Mouse (Mus musculus) left cerebral cortex, adult 11 months (tissue): ENCODE measurements at regions not wholly inside any gene's neighbourhood (a gene's known extent, or its start where the extent isn't known, plus 50 kb on each side); places are given as distances from the start of the nearest gene placed in this dataset.

Experiments
- DNase-seq: peaks from one replicate; pipeline ENCODE4 v3.0.0; 2022; ENCODE audit warnings: low spot score

DNA sequence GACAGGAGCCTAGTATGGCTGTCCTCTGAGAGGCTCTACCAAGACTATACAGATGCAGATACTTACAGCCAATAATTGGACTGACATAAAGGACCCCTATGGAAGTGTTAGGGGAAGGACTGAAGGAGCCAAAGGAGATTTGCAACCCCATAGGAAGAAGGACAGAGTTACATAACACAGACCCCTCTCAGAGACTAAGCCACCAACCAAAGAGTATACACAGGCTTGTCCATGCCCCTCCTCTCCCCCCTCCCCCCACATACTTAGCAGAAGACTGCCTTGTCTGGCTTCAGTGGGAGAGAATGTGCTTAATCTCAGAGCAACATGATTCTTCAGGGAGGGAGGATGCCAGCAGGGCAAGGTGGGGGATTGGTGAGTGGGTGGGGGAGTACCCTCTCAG, 426.4 kb downstream of the Ttll7 start:
- DNase-seq = no peak

DNA sequence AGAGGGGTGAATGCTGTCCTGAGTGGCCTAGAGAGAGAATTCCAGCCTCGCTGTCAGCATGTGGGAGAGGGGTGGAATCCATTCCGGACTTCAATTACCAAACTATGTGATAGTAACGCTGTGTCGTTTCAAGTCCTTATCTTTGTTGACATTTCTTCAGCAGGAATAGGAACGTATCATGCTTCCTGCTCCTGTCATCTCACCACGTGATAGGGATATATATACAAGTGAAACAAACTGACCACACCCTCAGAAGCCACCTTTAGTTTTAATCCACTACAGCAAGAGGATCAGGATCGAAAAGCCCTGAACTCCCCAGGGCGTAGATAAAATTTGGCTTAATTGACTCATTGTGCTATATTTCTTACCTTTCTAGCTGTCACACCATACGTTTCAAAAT, 431.6 kb downstream of the Ttll7 start:
- no peak for DNase-seq

DNA sequence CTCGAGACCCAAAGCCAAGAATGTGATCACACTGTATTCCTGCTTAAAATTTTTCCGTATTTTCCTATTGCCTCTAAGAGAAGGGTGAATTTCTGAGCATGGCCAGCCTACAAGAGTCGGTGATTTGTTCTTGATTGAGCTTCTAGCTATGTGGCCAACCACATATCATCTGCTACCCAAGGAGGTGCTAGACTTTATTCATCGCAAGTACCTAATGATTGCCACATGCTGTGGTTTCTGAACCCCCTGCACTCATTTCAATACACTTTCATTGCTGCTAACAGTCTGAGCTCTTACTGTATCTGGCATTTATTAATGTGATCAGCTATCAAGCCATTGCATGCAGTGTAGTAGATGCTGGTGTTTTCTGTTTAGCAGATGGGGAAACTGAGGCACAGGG, 432.2 kb downstream of the Ttll7 start:
- DNase-seq = no peak

DNA sequence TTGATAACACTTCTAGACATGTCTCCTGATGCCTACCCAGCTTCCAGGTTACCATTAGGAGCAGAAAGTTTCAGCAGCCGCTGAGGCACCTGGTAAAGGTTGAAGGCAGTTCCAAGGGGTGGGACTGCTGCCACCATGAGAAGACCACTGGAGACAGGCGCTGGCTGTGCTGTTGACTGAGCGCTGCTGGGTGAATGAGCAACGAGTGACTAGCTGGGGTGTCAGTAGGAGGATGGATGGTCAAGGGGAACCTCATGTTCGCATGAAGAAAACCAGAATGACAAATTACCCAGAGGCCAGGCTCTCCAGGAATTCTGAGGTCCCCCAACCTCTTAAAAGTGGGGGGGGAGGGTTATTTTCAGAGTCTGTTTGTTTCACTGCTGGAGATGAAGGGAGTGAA, 433.3 kb downstream of the Ttll7 start:
- no peak for DNase-seq

DNA sequence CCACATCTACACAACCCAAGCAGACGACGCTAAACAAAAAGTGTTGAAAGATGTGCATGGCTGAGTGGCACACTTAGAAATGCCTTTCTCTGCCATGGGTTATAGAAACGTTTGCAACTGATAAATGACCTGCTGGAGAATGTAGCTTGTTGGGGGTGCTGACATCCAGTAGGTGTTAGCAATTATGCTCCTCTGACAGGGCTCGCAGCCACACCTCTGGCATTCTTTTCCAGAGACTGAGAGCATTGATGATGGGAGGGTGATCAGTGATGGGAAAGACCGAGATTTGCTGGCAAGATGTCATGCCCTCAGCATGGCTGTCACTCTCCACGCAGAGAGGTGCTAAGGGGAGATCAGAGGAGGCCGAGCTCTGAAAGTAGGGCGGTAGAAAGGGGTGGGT, 435.3 kb downstream of the Ttll7 start:
- DNase-seq = no peak

DNA sequence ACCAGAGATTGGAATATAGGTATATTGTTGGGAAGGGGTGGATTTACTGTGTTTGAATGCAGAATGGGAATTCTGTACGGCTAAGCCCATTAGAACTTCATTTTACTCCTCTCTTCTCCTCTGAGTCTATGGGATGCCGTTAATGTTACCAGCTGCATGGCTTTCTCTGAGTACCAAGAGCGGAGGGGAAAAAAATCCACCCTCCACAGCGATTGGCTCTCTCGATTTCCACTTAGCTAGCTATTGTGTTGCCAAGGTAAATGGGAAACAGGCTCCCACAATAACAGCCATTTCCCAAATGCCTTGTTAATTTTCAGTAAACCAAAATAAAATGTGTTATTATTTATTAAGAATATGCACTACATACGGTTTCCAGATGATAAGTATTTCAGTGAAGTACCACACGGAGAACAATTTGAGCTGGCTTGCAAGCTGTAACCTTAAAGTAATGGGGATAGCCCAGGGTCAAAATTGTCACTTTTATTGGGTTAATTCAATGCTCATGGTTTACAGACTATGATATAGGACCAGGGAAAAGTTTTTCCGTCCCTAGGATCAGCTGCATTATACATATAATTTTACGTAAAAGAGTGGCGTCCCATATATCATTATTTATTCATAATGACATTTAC, 439.6 kb downstream of the Ttll7 start:
- no peak for DNase-seq

DNA sequence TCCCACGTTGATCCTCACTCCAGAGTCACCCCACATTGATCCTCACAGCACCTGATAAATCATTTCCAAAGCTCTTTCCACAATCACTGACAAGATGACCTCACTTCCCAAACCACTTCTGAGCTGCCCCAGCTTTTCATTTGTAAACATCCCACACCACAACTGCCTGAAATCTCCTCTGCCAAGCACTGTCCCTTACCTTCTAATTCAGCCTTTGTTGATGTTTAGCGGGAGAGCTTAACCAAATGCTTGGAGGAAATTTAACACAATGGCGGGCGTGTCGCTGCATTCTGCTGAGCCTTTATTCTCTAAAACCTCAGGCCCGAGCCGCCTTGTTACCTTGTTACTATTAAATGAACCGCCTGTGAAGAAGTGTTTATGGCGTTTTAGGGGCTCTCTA, 445.9 kb downstream of the Ttll7 start:
- no peak for DNase-seq

DNA sequence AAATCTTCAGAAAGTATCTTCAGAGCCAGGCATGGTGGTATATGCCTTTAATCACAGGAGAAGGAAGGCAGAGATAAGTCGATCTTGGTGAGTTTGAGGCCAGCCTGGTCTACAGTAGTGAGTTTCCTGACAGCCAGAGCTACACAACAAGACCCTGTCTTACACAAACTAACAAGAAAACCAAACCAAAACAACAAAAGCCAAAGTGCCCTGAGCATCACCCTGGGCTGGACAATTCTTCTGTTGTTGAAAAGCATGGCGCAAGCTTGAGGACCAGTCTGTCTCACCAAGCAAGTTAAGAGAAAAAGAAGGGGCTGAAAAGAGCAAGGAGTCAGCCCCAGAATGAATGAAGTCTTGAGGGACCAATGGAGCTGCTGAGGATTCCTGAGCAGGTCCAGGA, 473.4 kb downstream of the Ttll7 start:
- no peak for DNase-seq

DNA sequence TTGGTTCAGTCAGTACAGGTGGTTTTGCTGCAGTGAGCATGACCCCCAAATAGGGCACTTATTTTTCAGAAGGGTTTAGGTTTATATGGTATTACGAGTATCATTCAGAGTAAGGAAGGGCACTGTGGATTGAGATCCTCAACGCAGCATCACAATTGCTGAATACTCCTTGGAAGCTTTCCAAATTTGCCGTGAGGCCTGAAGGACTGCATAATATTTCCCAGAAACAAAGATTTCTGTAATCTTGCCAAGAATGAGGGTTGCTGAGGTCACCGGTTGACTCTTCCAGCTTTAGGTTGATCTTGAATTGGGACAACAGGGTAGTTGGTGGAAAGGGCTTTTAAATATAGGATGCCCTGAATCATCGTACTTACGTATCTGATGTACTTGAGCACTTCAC, 482.1 kb downstream of the Ttll7 start:
- no peak for DNase-seq

DNA sequence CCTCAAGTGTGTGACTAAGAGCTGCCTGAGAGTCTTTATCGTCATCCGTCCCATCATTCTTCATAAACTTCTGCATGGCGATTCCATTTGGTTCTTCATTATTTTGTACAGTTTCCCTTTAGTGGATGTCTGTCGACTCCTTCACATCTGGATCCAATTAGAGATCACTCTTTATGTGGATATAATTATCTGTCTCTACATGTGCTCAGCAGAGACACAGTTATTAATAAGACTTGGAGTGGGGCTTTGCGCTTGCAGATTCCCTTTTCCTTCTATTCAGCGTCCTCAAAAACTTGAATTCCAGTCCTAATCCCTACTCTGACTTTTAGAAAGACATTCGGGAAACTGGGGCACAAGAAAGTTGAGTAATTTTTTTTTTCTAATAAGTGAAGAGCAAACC, 483.1 kb downstream of the Ttll7 start:
- DNase-seq = no peak

DNA sequence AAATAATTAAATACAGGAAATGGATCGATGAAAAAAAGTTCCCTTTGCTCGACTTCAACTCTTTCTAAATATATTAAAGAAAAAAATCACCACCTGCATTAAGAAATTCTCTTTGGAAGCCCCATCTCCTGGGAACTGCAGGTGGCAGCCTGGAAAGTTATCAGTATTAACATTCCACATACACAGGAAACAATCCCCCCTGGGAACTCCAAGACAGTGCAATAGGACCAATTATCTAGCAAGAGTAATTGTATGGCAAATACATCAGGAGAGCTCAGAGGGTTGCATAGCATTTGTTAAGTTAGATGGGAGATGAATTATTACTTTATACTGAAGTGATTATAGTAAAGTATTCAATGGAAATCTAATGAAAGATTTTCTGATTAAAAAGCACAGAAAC, 487.3 kb downstream of the Ttll7 start:
- no peak for DNase-seq

DNA sequence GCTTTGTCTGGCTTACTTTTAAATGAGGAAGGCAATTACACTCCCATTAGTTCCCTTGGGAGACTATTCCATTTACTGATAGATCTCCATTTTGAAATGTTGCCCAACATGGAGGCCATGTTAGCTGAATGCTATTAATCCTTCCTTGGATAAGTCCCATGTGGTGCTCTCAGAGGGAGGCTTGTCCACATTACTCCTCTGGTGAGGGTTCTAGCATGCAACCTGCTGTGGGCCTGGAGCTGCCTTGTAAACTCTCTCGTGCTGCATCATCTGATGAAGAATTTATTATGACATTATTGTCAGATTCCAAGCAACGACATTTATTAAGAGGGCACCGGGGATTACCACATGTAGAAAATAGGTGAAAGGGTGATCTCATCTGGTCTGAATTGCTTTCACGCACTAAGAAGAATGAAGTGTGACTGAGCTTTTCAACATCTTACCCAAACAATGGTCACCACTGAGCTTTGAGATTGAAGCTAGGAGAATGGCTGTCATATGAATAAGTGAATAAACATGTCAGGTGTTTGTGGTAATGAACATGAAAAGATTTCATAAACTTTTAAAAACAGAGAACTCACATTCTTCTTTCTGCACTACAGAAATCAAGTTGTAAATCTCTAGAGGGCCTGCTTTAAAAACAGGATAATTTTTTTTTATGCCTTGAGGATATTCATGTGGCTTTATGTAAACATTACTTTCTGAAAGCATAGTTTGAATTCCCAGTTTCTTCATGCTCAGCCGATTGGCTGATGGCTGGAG, 495.3 kb downstream of the Ttll7 start:
- no peak for DNase-seq

DNA sequence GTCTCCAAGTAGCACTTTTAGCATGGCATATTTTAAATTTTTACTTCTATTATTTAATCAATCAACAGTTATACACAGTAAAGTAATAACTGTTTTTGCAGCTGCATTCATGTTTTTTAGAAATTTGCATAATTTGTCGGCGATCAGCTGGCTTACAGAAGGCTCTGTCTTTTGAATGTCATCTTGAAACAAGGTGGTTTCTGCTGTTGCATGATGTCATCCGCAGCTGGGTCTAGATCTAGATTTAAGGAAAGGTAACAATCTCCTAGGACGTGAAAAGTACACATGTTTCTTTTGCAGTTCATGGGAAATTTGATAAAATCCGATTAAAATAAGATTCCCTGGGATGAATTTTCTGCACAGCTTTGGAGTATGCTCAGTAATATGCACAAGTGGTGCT, 534.9 kb downstream of the Ttll7 start:
- DNase-seq = no peak

DNA sequence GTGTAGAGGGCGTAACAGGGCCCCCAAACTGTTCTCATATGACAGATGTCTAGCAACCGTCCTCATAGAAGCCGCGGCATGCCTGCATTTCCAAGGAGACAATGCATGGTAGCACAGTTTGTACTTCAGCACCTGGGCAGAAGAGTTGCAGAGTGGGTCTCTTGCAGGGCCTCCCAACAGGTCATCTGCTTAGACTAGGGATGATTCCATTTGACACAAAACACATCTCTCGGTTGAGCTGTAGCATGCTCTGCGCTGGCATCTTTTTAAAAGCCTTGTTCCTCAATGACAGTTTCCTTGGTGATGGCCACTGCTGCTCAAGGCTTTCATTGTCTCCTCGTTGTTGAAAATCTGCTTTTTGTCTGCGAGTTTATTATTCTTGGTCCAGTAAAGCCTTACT, 546.1 kb downstream of the Ttll7 start:
- no peak for DNase-seq

DNA sequence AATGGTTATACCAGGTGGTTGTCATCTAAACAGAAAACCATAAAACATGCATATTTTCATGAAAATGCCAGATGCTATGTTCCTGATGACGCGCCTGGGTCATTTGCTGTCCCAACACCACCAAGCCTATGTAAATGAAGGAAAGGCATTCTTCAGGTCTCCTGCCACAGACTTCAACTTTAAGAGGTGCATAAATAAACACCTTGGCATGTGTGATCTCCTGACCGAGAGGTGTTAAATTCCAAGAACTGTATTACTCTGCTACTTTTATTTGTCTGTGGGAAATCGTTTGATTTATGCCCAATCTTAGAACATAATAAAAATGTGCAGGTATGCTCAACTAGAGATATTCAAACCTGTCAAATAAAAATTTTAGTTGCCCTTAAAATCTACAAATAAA, 560.1 kb downstream of the Ttll7 start:
- no peak for DNase-seq

DNA sequence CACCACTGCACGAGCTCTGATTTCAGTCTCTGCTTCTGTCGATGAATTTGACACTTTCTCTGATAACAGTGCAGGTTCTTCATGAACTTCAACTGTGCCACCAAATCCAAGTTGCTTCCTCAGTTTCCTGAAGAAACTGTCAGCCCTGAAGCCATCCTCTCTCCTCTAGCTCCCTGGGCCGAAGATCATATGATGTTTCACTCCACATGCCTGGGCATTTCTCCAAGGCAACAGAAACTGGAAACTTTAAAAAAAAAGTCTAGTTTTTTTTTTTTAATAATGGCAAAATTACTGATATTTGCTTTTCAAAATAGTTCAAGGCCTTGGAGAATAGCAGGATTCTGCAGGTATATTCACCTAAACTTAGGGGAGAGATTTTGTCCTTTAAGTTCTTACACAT, 564.8 kb downstream of the Ttll7 start:
- no peak for DNase-seq

DNA sequence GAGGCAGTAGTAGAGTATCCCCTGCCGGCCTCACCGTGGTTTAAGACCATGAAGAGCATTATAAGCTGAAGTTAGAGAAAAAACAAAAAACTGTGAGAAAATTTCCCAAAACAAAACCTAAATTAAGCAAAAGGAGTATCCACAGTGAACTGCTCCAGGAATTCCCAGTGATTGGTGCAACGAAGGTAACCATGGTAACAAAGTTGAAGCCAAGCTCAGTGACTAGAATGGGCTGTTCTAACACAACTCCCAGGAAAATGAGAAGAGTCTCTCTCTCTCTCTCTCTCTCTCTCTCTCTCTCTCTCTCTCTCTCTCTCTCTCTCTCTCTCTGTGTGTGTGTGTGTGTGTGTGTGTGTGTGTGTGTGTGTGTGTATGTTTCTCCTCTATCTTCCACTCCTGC, 567.0 kb downstream of the Ttll7 start:
- DNase-seq = no peak

DNA sequence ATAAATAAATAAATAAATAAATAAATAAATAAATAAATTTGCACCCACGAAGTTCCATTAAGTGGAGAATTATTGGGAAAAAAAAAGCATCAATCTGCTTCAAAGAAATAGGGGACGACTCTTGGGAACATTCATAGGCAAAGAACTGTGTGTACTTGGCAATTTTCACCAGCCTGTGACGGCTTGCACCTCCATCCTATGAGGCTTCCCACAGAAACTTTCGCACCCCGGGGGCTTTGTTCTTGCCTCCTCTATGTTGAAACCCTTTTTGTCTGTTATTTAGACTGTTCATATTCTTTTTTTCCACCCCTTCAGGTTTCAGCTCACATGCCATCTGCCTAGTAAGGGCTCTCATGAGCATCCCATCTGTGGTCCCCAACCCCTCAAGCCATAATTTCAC, 570.0 kb downstream of the Ttll7 start:
- DNase-seq = no peak

DNA sequence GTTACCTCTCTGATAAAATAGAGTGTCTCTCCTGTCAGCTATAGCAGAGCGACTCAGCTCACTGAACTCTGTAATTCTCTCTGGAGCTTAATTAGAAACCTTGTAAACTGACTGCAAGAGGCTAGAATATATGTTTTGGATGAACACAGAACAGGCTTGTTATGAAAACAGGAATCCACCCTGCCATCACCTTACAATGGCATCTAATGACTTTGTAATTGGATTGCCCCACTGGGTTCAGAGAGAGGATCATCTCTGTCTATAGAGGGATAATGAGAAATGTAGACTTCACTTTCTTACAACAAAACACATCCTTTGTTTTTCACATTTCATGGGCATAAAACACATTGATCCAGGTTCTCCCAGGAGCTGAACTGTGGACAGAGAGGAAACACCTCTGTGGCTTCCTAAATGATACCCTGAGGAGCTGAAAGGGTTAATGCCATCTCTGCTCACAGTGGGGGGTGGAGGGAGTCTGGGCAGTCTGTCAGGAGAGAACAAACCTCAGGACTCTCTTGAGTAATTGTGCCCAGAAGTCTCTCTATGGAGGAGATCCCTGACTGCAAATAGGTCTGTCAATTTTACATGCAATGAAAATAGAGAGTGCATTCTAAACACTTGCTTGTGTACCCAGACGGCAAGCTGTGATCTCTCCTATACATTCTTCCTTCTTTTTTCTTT, 571.9 kb downstream of the Ttll7 start:
- no peak for DNase-seq

DNA sequence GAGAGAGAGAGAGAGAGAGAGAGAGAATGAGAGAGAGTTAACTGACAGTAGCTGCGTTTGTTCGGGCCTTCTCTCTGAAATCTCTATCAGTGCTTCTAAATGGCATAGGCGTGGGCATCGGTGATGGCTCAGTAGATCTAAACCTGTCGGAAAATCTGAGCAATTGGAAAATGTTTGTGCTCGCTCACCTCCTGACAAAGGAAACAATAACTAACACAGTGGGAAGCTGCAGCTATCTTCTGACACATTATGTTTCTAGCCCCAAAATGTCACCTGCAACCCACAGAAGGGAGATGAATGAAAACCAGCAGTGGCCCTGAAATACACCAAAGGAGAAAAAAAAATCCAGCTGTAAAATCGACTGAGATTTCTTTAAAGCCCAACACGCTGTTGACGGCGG, 576.7 kb downstream of the Ttll7 start:
- DNase-seq = no peak

DNA sequence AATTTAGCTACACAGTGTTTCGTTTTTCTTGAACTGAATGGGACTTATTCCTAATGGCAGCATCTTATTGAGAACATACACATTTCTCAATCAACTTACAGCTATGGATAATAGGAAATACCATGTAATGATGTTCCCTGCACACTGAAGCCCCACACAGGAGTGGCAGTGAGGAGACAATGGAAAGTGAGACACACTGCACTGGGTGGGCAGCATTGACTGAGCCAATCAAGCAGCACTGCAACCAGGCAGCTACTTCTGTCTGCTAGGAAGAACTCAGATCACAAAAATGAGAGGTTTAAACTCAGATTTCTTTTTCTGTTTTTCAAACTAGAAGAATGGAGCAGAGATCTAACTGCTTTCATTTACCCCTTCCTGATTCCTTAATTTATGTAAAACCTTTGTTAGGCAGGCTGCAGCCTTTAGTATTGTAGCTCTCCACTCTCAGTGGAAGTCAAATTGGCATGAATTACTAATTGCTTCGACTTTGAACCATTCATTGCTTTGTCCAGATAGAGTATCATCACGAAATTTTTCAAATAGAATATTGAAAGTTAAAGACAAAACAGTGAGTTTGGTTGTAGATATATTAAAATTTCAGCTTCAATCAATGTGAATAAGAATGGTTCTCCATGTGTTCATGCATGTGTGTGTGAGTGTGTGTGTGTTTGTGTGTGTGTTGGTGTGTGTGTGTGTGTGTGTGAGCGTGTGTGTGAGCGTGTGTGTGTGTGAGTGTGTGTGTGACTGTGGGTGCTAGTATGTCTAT, 590.9 kb downstream of the Ttll7 start:
- DNase-seq = no peak

DNA sequence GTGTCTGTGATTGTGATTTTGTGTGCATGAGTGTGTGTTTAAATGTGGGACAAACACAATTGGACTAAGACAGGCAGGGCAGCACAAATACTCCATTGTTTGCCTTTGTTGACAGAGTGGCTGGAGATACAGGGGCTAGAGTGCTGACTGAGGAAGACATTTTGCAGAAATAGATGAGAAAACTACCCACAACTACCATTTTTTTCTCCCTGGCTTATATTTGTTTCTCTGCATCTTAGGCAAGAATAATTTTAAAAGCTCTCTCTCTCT, 591.5 kb downstream of the Ttll7 start:
- DNase-seq = no peak
